Mouse (Mus musculus) forebrain, embryonic 10.5 days (tissue): ENCODE data around the gene Gm37240. TPM values are rescaled to one million over a fixed set of nuclear protein-coding genes. Genes with fewer than 3 reads are reported as not detected.

ENCODE experiments used
- DNase-seq: peaks from one replicate; pipeline ENCODE4 v3.0.0-alpha.2; 2017; ENCODE audit warnings: low spot score; ENCODE audit errors: extremely low spot score
- H3K27ac ChIP-seq: fragments of 300-500 bp; sonication (generic); 2 replicates; pipeline ENCODE4 v1.5.1; 2016; ENCODE audit warnings: mild to moderate bottlenecking
- H3K27me3 ChIP-seq: fragments of 300-500 bp; sonication (generic); 2 replicates; pipeline ENCODE4 v1.6.1; 2016; ENCODE audit warnings: mild to moderate bottlenecking; ENCODE audit not compliant: poor library complexity, severe bottlenecking
- H3K36me3 ChIP-seq: fragments of 300-500 bp; sonication (generic); replicated peaks from 2 replicates; pipeline ENCODE4 v1.6.1; 2016; ENCODE audit warnings: mild to moderate bottlenecking, moderate library complexity
- H3K4me1 ChIP-seq: fragments of 300-500 bp; sonication (generic); 2 replicates; pipeline ENCODE4 v1.6.1; 2016
- H3K4me3 ChIP-seq: fragments of 300-500 bp; sonication (generic); 2 replicates; pipeline ENCODE4 v1.5.1; 2016; ENCODE audit warnings: mild to moderate bottlenecking, moderate library complexity
- H3K9me3 ChIP-seq: fragments of 300-500 bp; sonication (generic); 2 replicates; pipeline ENCODE4 v1.6.1; 2016; ENCODE audit warnings: mild to moderate bottlenecking, moderate library complexity
- WGBS: fragments of 180-500 bp; shearing (Covaris S2); methylation state at CpG from one replicate; pipeline ENCODE4 v1.1.7; 2016; 5-methylcytosine and 5-hydroxymethylcytosine counted together
- polyA plus RNA-seq: library from polyadenylated mRNA; unstranded; fragments of >200 nt; fragmentation: Nextera tagmentation; extraction: Ambion mirVana; gene quantifications from 2 replicates; pipeline ENCODE4 v1.2.1, GENCODE M21; 2016

The Gm37240 gene
- polyA plus RNA-seq, 1 experiment from 2014 or later: 0.77 TPM

GRCm38 (mm10) chr3:84929171-84929570 is 958.1 kb downstream of the Gm37240 start:
- H3K27ac ChIP-seq: no peak overlapping the region
- 97% methylated on average over 3 of the region's 3 CpGs for WGBS
- H3K4me1 ChIP-seq: 0 out of 2 replicates have a peak, but pooled peaks cover 5% of the 10 kb centered on the region

DNA sequence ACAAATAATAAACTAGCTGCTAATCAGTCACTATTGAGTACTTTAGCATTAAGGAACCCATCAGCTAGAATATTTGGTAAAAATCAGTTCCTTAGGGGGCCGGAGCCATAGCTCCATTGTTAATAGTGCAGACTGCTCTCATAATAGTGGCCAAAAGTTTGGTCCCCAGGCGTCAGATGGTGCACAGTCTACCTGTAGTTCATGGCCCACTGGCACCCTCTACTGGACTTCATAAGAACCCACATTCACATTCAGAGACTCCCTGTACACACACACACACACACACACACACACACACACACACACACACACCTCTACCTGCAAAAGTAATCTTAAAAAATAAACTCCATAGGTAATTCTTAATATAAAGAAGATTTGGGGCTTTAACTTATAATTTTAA is 959.4 kb downstream of the Gm37240 start:
- 98% methylated on average over 2 of the region's 2 CpGs for WGBS
- DNase-seq: no peak

More at GRCm38 (mm10) chr3:84929171-84929570, 958.1 kb downstream of the Gm37240 start:
- Histone ChIP-seq H3K36me3 (no peaks in the 10 kb centered on the region), H3K27me3 (no peaks in the 10 kb centered on the region), H3K4me3 (no peak overlapping the region), H3K9me3 (no peaks in the 10 kb centered on the region)
- no peak for DNase-seq

DNA sequence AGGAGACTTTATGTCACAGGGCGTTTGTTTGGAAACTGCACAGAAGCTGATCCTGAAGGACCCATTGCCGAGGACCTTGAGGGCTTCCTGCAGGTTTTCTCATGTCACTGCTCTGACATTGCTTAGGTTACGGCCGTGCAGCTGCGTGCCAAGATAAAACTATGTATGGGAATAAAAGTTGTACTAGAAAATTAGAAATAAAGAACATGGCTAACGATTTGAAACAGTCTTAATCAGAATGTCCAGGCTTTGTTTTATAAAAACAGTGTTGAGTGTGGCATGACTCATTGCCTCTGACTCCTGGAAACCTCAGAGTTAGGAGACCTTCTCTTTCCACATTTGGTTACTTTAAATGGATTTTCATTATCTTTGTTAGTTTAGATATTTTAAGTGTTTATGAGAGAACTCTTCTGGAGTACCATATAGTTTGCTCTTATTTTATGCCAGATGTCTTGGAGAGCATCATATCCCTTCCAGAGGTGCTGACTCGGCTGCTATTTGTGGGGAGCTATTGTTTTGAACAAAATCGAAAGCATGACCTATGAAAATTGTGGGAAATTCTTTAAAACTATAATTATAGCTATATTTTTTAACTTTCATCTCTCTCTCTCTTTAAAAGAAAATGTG is 960.0 kb downstream of the Gm37240 start:
- H3K36me3 ChIP-seq: no peaks in the 10 kb centered on the region
- 93% methylated on average over 8 of the region's 8 CpGs for WGBS
- no peak overlapping the region for H3K4me3 ChIP-seq
- H3K4me1 ChIP-seq: 0 out of 2 replicates have a peak, but pooled peaks cover 5% of the 10 kb centered on the region
- no peak overlapping the region for H3K27ac ChIP-seq
- DNase-seq: no peak
- no peaks in the 10 kb centered on the region for H3K9me3 ChIP-seq
- no peaks in the 10 kb centered on the region for H3K27me3 ChIP-seq

More for the DNA sequence above, 959.4 kb downstream of the Gm37240 start:
- no peaks in the 10 kb centered on the region for H3K36me3 ChIP-seq
- H3K4me1 ChIP-seq: 0 out of 2 replicates have a peak, but pooled peaks cover 5% of the 10 kb centered on the region
- H3K4me3 ChIP-seq: no peak overlapping the region
- H3K27me3 ChIP-seq: no peaks in the 10 kb centered on the region
- H3K27ac ChIP-seq: no peak overlapping the region
- H3K9me3 ChIP-seq: no peaks in the 10 kb centered on the region

DNA sequence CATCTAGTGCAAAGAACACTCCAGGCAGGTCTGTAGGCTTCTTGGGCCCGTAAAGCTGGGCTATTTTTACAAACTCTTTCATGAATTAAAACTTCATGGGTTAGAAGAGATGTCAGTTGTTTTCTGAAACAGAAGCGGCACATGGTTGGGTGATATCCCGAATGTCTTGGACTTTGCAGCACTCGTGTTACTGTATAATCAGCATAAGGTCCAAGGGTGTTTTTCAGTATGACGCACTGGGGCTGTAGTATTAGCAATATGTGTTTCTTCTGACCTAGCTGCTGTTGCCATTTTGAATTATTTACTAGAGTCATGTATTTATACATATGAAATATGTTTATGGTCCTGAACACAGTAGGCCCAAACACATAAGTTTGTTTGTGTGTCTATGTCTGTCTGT is 961.2 kb downstream of the Gm37240 start:
- Histone ChIP-seq H3K27ac (no peak overlapping the region), H3K9me3 (no peaks in the 10 kb centered on the region)
- DNase-seq: no peak

GRCm38 (mm10) chr3:84925229-84925628 is 962.1 kb downstream of the Gm37240 start:
- Histone ChIP-seq H3K9me3 (no peaks in the 10 kb centered on the region), H3K27ac (no peak overlapping the region), H3K4me1 (0 out of 2 replicates have a peak, but pooled peaks cover 5% of the 10 kb centered on the region), H3K4me3 (no peak overlapping the region), H3K27me3 (no peaks in the 10 kb centered on the region), H3K36me3 (no peaks in the 10 kb centered on the region)
- WGBS: 85% methylated on average over 4 of the region's 4 CpGs
- no peak for DNase-seq

More for the DNA sequence above, 961.2 kb downstream of the Gm37240 start:
- no peak overlapping the region for H3K4me3 ChIP-seq
- H3K36me3 ChIP-seq: no peaks in the 10 kb centered on the region
- no peaks in the 10 kb centered on the region for H3K27me3 ChIP-seq
- 0 out of 2 replicates have a peak, but pooled peaks cover 5% of the 10 kb centered on the region for H3K4me1 ChIP-seq
- 90% methylated on average over 5 of the region's 5 CpGs for WGBS

GRCm38 (mm10) chr3:84923670-84924069 is 963.6 kb downstream of the Gm37240 start:
- Histone ChIP-seq H3K4me1 (0 out of 2 replicates have a peak, but pooled peaks cover 5% of the 10 kb centered on the region), H3K9me3 (no peaks in the 10 kb centered on the region), H3K27ac (no peak overlapping the region), H3K36me3 (no peaks in the 10 kb centered on the region), H3K27me3 (no peaks in the 10 kb centered on the region), H3K4me3 (no peak overlapping the region)
- 92% methylated on average over 1 of the region's 1 CpGs for WGBS
- DNase-seq: no peak

- no peaks in the 10 kb centered on the region for H3K27me3 ChIP-seq
- H3K27ac ChIP-seq: no peak overlapping the region
- H3K4me3 ChIP-seq: no peak overlapping the region
- H3K36me3 ChIP-seq: no peaks in the 10 kb centered on the region
- H3K9me3 ChIP-seq: no peaks in the 10 kb centered on the region
- 71% methylated on average over 1 of the region's 1 CpGs for WGBS
- no peak for DNase-seq
- 0 out of 2 replicates have a peak, but pooled peaks cover 5% of the 10 kb centered on the region for H3K4me1 ChIP-seq
Measured at GRCm38 (mm10) chr3:84923256-84923655, 964.1 kb downstream of the Gm37240 start.

DNA sequence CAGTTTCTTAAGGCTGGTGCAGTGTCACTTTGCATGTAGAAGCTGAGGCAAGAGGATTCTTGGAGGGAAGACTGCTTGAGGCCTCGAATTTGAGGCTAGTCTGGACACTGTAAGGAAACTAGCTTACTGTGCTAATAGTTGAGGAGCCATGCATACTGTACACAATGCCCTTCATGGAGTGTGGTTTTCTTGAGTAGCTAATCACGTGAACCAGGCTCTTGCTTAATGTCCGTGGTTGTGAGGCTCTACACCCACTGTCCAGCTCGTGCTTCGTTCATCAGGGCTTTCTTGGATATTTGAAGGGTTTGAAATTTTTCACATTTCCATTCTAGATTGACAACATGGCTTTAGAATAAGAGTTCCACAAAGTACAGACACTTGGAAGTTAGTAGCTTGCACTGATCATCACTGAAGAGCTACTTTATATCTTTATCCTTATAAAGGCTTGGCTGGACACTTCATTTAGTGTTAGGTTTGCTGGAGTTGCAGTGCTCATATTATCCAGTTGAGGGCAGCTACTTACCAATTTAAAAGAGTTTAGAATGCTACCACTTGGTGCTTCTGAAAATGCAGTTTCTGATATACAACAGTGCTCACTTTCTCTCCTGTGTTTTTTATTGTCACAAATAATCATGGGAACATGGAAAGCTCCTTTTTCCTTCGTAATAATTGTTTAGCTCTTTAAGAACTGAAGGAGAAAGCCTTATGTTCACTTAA is 965.5 kb downstream of the Gm37240 start:
- H3K27ac ChIP-seq: no peak overlapping the region
- 85% methylated on average over 6 of the region's 6 CpGs for WGBS
- H3K36me3 ChIP-seq: no peaks in the 10 kb centered on the region
- no peaks in the 10 kb centered on the region for H3K9me3 ChIP-seq
- no peak overlapping the region for H3K4me3 ChIP-seq
- no peaks in the 10 kb centered on the region for H3K27me3 ChIP-seq
- 0 out of 2 replicates have a peak, but pooled peaks cover 5% of the 10 kb centered on the region for H3K4me1 ChIP-seq
- no peak for DNase-seq

DNA sequence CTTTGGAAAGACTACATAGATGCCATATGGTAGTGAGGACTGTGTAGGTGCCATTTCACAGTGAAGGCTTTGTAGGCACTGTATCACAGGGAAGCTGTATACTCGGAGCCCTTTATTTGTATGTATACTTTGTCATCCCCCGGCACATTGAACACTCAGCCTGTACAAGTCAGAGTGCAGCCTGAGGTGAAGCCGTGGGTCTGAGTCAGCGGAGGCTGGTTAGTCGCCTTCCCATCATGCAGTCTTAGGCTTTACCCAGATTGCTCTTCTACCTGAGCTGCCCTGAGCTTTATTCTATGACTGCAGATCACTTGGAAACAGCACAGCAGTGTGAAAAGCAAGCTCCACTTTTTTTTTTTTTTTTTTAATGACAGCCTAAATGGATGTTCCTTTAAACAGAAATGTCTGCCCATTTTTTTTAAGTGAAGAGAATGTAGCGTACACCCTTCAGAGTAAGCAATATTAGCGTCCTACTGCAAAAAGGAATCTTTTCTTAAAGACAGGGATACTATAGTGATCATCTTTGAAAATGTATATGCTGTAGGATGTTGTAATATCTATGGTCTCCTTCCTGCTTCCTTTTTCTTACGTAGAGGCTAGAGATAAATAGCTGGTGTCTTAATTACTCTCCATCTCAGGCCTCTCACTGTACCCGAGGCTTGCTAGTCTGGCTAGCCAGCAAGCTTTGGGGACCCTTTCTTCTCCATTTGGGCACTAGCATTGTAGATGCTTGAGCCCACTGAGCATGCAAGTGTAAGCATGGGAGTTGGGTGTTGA is 969.2 kb downstream of the Gm37240 start:
- Histone ChIP-seq H3K27me3 (no peaks in the 10 kb centered on the region), H3K4me3 (no peak overlapping the region), H3K27ac (no peak overlapping the region), H3K4me1 (no peaks in the 10 kb centered on the region), H3K36me3 (no peaks in the 10 kb centered on the region), H3K9me3 (no peaks in the 10 kb centered on the region)
- WGBS: 90% methylated on average over 9 of the region's 9 CpGs
- no peak for DNase-seq

- Histone ChIP-seq H3K27me3 (no peaks in the 10 kb centered on the region), H3K27ac (no peak overlapping the region), H3K36me3 (no peaks in the 10 kb centered on the region), H3K4me3 (no peak overlapping the region), H3K9me3 (no peaks in the 10 kb centered on the region), H3K4me1 (peaks cover 5% of the 10 kb centered on the region)
- no peak for DNase-seq
- WGBS: 63% methylated on average over 1 of the region's 1 CpGs
Measured at GRCm38 (mm10) chr3:84914284-84914683, 973.0 kb downstream of the Gm37240 start.

- Histone ChIP-seq H3K27ac (no peak overlapping the region), H3K36me3 (peaks cover 10% of the 10 kb centered on the region), H3K4me1 (peaks cover 7% of the 10 kb centered on the region), H3K27me3 (no peaks in the 10 kb centered on the region), H3K4me3 (no peak overlapping the region), H3K9me3 (no peaks in the 10 kb centered on the region)
- DNase-seq: no peak
- 29% methylated on average over 1 of the region's 1 CpGs for WGBS
Measured at GRCm38 (mm10) chr3:84906528-84906927, 980.8 kb downstream of the Gm37240 start.

DNA sequence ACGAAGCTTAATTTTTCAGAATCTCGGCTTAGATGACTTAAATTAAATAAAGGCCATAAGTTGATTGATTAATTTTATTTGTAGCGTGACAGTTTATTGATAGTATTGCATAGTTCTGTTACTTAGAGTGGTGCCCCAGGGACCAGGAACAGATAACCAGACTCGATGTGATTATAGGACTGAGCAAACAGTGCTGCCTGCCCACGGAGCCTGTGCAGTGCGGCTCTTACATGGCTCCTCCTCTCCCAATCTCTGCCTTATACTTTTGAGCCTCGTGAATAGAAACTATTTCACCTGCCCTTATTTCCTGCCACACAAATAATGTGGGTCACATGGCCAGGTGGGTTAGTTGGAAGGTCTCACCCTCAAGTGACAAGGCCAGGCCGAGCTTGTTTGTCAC is 989.4 kb downstream of the Gm37240 start:
- DNase-seq: no peak
- H3K27ac ChIP-seq: no peak overlapping the region
- no peak overlapping the region for H3K4me3 ChIP-seq
- no peaks in the 10 kb centered on the region for H3K27me3 ChIP-seq
- 94% methylated on average over 8 of the region's 8 CpGs for WGBS
- H3K36me3 ChIP-seq: peaks cover 4% of the 10 kb centered on the region; the same call in 1 of the 2 replicates
- no peaks in the 10 kb centered on the region for H3K9me3 ChIP-seq
- no peaks in the 10 kb centered on the region for H3K4me1 ChIP-seq
